Mouse (Mus musculus): ENCODE measurements at regions not wholly inside any gene's neighbourhood (a gene's known extent, or its start where the extent isn't known, plus 50 kb on each side); places are given as distances from the start of the nearest gene placed in this dataset.

DNA sequence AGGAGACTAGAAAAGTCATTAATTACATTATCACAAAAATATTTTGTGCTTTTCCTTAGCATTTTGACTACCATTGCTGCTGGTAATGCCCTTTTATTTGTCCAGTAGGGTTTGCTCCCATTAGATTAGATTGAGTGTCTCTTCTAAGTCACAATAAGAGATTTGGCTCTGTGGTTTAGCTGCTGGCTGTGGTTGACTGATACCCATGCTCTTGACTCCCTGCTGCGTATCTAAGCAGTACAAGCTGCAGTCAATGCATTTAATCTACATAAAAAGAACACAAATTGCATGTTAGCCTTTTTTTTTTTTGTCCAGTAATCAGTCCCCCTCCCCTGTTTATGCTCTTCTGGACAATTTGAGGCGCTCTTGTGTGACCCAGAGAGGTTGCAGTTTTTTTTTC lies 133.0 kb upstream of the Rai2 start:
- Histone ChIP-seq H3K4me3 (replicated peaks; ENCODE audit: low read length) (no peak overlapping the region), H3K27ac (ENCODE audit: low read length) (no peak overlapping the region), H3K27me3 (replicated peaks; ENCODE audit: control insufficient read depth, insufficient read depth, low read length) (no peaks in the 10 kb centered on the region), H3K4me1 (replicated peaks; ENCODE audit: control insufficient read depth, insufficient read depth, low read length) (no peaks in the 10 kb centered on the region), H3K36me3 (ENCODE audit: control insufficient read depth, insufficient read depth) (no peaks in the 10 kb centered on the region), H3K4me2 (ENCODE audit: low read length) (no peak overlapping the region), H3K9me3 (ENCODE audit: control insufficient read depth, low read length) (no peaks in the 10 kb centered on the region), H3K9ac (replicated peaks; ENCODE audit: low read depth, low read length) (no peak overlapping the region)
- WGBS, result 53% methylated on average over 2 of the region's 2 CpGs
- ATAC-seq, result no peak

DNA sequence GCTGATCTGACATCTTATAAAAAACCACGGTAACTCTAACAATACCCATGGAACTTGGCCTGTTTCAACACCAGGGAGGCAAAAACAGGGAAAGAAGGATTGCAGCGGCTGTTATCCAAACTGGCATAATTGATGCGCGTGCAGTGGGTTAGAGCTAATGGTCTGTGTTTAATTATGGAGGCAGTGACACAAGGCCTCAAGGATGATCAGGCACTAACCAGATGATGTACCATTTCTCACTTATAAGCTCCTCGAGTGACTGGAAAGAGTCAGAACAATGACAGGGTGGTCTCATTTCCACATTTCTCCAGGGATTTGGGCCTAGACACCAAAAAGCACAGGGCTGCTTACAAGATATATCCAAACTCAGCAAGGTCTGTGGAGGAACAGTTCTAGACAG lies 83.0 kb upstream of the Rai2 start:
- WGBS, result 53% methylated on average over 5 of the region's 5 CpGs
- Histone ChIP-seq H3K27ac (ENCODE audit: low read length) (no peak overlapping the region), H3K4me1 (replicated peaks; ENCODE audit: control insufficient read depth, insufficient read depth, low read length) (no peaks in the 10 kb centered on the region), H3K9ac (replicated peaks; ENCODE audit: low read depth, low read length) (no peak overlapping the region), H3K36me3 (ENCODE audit: control insufficient read depth, insufficient read depth) (no peaks in the 10 kb centered on the region), H3K4me2 (ENCODE audit: low read length) (no peak overlapping the region), H3K27me3 (replicated peaks; ENCODE audit: control insufficient read depth, insufficient read depth, low read length) (no peaks in the 10 kb centered on the region), H3K4me3 (replicated peaks; ENCODE audit: low read length) (no peak overlapping the region), H3K9me3 (ENCODE audit: control insufficient read depth, low read length) (no peaks in the 10 kb centered on the region)
- no peak for ATAC-seq

DNA sequence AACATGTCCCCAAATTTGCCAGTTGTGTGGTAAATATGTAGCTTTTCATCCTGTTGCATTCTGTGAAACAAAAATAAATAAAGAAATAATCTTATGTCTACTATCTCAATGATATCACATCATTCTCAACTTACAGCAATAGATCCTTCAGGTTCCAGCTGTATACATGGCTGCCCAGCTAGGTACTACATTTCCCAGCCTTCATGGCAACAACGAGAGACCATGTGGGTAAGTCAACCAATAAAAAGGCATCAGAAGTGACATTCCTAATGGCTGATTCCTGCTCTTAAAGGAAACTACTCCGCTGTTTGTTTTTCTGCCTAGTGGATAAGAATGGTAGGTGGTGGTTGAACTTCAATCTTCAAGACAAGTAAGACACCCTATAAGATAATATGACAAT lies 82.5 kb upstream of the Rai2 start:
- H3K9me3 ChIP-seq (ENCODE audit: control insufficient read depth, low read length), result no peaks in the 10 kb centered on the region
- ATAC-seq, result peak; percentile 87
- H3K4me1 ChIP-seq (replicated peaks; ENCODE audit: control insufficient read depth, insufficient read depth, low read length), result no peaks in the 10 kb centered on the region
- no peaks in the 10 kb centered on the region for H3K27me3 ChIP-seq (replicated peaks; ENCODE audit: control insufficient read depth, insufficient read depth, low read length)
- no peak overlapping the region for H3K9ac ChIP-seq (replicated peaks; ENCODE audit: low read depth, low read length)
- H3K36me3 ChIP-seq (ENCODE audit: control insufficient read depth, insufficient read depth), result no peaks in the 10 kb centered on the region
- no peak overlapping the region for H3K4me2 ChIP-seq (ENCODE audit: low read length)
- WGBS, result 76% methylated on average over 2 of the region's 2 CpGs
- H3K4me3 ChIP-seq (replicated peaks; ENCODE audit: low read length), result no peak overlapping the region
- H3K27ac ChIP-seq (ENCODE audit: low read length), result no peak overlapping the region

DNA sequence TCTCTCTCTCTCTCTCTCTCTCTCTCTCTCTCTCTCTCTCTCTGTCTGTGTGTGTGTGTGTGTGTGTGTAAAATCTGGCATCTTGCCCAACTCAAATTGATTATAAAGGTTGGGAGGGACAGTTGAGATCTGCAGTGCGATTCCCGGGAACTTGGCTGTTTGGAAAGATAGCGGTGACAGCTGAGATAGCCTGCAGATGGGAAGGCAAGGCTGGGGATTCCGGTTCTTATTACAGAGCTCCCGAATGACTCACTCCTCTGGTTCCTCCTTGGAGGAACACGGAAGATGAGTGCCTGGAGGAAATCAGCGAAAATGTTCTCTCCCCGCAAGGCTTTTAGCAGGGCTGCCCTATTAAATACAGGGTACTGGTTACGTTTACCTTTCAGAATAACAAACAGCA lies 81.2 kb upstream of the Rai2 start:
- no peaks in the 10 kb centered on the region for H3K36me3 ChIP-seq (ENCODE audit: control insufficient read depth, insufficient read depth)
- H3K27me3 ChIP-seq (replicated peaks; ENCODE audit: control insufficient read depth, insufficient read depth, low read length), result no peaks in the 10 kb centered on the region
- ATAC-seq, result no peak
- 55% methylated on average over 9 of the region's 9 CpGs for WGBS
- no peak overlapping the region for H3K9ac ChIP-seq (replicated peaks; ENCODE audit: low read depth, low read length)
- H3K27ac ChIP-seq (ENCODE audit: low read length), result no peak overlapping the region
- H3K9me3 ChIP-seq (ENCODE audit: control insufficient read depth, low read length), result no peaks in the 10 kb centered on the region
- H3K4me1 ChIP-seq (replicated peaks; ENCODE audit: control insufficient read depth, insufficient read depth, low read length), result no peaks in the 10 kb centered on the region
- H3K4me2 ChIP-seq (ENCODE audit: low read length), result no peak overlapping the region
- no peak overlapping the region for H3K4me3 ChIP-seq (replicated peaks; ENCODE audit: low read length)

DNA sequence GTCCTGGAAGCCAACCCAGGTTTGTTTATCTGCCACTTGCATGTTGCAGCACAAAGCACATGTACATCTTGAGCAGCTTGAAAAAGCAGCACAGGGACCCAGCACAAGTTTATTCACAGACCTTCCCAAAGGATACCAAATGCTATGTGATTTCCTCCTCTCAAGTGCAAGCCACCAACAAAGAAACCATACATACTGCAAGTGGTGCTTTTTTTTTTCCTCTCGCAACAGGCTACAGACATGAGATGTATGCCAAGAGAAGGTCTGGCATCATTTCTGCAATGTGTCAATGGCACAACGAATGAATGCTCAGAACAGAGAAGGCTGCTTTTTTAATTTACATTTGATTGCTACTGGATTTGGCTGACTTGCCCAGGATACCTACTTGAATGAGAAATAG lies 63.8 kb upstream of the Rai2 start:
- no peaks in the 10 kb centered on the region for H3K36me3 ChIP-seq (ENCODE audit: control insufficient read depth, insufficient read depth)
- no peak overlapping the region for H3K9ac ChIP-seq (replicated peaks; ENCODE audit: low read depth, low read length)
- H3K27ac ChIP-seq (ENCODE audit: low read length), result peak overlapping the region; percentile 37; the same call in 1 of the 2 replicates
- no peak overlapping the region for H3K4me3 ChIP-seq (replicated peaks; ENCODE audit: low read length)
- H3K4me1 ChIP-seq (replicated peaks; ENCODE audit: control insufficient read depth, insufficient read depth, low read length), result no peaks in the 10 kb centered on the region; the same call in 1 of the 2 replicates
- no peaks in the 10 kb centered on the region for H3K9me3 ChIP-seq (ENCODE audit: control insufficient read depth, low read length)
- no peak overlapping the region for H3K4me2 ChIP-seq (ENCODE audit: low read length)
- H3K27me3 ChIP-seq (replicated peaks; ENCODE audit: control insufficient read depth, insufficient read depth, low read length), result no peaks in the 10 kb centered on the region
- ATAC-seq, result peak; percentile 77
- WGBS, result 39% methylated on average over 2 of the region's 2 CpGs

DNA sequence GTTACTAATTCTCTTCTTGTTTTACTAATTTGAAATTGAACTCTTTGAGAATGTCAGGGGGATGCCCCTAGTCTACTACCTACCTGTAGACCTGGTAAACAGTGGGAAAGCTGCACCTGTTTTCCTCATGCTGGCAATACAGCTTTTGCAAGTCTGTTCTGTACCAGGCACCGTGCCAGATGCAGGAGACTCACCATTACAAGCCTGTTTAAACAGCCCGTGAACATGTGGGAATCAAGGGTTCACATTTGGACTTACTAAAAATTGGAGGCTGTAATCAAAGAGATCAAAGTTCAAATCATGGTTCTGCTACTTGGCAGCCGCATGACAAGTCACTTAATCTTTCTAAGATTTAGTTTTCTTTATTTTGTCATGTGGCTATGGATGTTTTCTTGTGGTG lies 56.8 kb upstream of the Rai2 start:
- Histone ChIP-seq H3K9me3 (ENCODE audit: control insufficient read depth, low read length) (no peaks in the 10 kb centered on the region), H3K4me3 (replicated peaks; ENCODE audit: low read length) (no peak overlapping the region), H3K27me3 (replicated peaks; ENCODE audit: control insufficient read depth, insufficient read depth, low read length) (no peaks in the 10 kb centered on the region), H3K9ac (replicated peaks; ENCODE audit: low read depth, low read length) (no peak overlapping the region), H3K4me2 (ENCODE audit: low read length) (no peak overlapping the region), H3K36me3 (ENCODE audit: control insufficient read depth, insufficient read depth) (no peaks in the 10 kb centered on the region), H3K27ac (ENCODE audit: low read length) (no peak overlapping the region), H3K4me1 (replicated peaks; ENCODE audit: control insufficient read depth, insufficient read depth, low read length) (no peaks in the 10 kb centered on the region)
- no peak for ATAC-seq
- 74% methylated on average over 3 of the region's 3 CpGs for WGBS

DNA sequence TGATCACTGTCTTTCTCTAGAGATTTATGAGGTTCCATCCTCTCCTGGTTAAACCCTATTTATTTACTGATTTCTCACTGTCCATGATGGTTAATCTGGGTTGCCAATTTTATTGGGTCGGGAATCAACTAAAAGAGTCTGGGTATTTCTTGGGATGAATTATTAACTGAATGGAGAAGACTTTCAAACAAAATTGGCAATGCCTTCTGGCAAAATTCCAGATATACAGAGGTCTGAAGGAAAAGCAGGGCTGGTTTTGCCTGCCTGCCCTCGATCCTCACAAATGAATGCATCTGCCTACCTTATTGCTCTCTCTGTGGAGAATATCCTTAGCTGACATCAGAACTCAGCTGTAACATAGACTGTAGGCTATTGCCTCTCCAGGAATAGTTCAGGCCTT lies 54.9 kb upstream of the Rai2 start:
- ATAC-seq, result no peak
- Histone ChIP-seq H3K9me3 (ENCODE audit: control insufficient read depth, low read length) (no peaks in the 10 kb centered on the region), H3K4me3 (replicated peaks; ENCODE audit: low read length) (no peak overlapping the region), H3K9ac (replicated peaks; ENCODE audit: low read depth, low read length) (no peak overlapping the region), H3K4me2 (ENCODE audit: low read length) (no peak overlapping the region), H3K4me1 (replicated peaks; ENCODE audit: control insufficient read depth, insufficient read depth, low read length) (no peaks in the 10 kb centered on the region), H3K36me3 (ENCODE audit: control insufficient read depth, insufficient read depth) (no peaks in the 10 kb centered on the region), H3K27me3 (replicated peaks; ENCODE audit: control insufficient read depth, insufficient read depth, low read length) (no peaks in the 10 kb centered on the region), H3K27ac (ENCODE audit: low read length) (no peak overlapping the region)
- 70% methylated on average over 2 of the region's 2 CpGs for WGBS
